Mouse (Mus musculus): ENCODE results near the gene Fgf2. TPM values are rescaled to one million over a fixed set of nuclear protein-coding genes. Genes with fewer than 3 reads are reported as not detected.

The Fgf2 gene
- 0.86 and 0.91 TPM in 2 replicates for polyA plus RNA-seq (2014; fragmentation: Nextera tagmentation; extraction: Ambion mirVana)

- under 1% methylated on average over 71 of the region's 75 CpGs for WGBS
- Histone ChIP-seq H3K9ac (ENCODE audit: low read length) (peak within 1 kb of the TSS; percentile 76), H3K4me3 (ENCODE audit: low read depth, low read length) (peak within 1 kb of the TSS; percentile 54), H3K27ac (ENCODE audit: low read depth, low read length) (no peak within 1 kb of the TSS), H3K4me1 (ENCODE audit: control insufficient read depth, insufficient read depth, low read length) (peaks cover 6% of the 10 kb centered on the region; the same call in 1 of the 2 replicates), H3K9me3 (ENCODE audit: control insufficient read depth, low read length) (no peaks in the 10 kb centered on the region), H3K36me3 (ENCODE audit: control insufficient read depth, insufficient read depth, low read length) (no peaks in the 10 kb centered on the region), H3K4me2 (peak within 1 kb of the TSS; percentile 80), H3K27me3 (ENCODE audit: control insufficient read depth, insufficient read depth, low read length) (peaks cover 10% of the 10 kb centered on the region)
- DNase-seq (ENCODE audit: low spot score, missing footprints) (peak; percentile 94), ATAC-seq (ENCODE audit: low FRiP score) (peak; percentile 82)
Observed at GRCm38 (mm10) chr3:37348221-37349165, at the start of gene Fgf2. Gene Fgf2 (plus strand): TSS chr3:37348346.

- Histone ChIP-seq H3K27ac (ENCODE audit: low read depth, low read length) (no peak overlapping the region), H3K9ac (ENCODE audit: low read length) (no peak overlapping the region), H3K9me3 (ENCODE audit: control insufficient read depth, low read length) (no peaks in the 10 kb centered on the region), H3K4me2 (no peak overlapping the region), H3K36me3 (ENCODE audit: control insufficient read depth, insufficient read depth, low read length) (no peaks in the 10 kb centered on the region), H3K4me3 (ENCODE audit: low read depth, low read length) (no peak overlapping the region), H3K4me1 (ENCODE audit: control insufficient read depth, insufficient read depth, low read length) (no peaks in the 10 kb centered on the region), H3K27me3 (ENCODE audit: control insufficient read depth, insufficient read depth, low read length) (no peaks in the 10 kb centered on the region)
- no peak for DNase-seq (ENCODE audit: low spot score, missing footprints)
- 67% methylated on average over 3 of the region's 3 CpGs for WGBS
- no peak for ATAC-seq (ENCODE audit: low FRiP score)
Observed at GRCm38 (mm10) chr3:37299470-37299869, 48.7 kb upstream of the Fgf2 start.

- Histone ChIP-seq H3K4me3 (ENCODE audit: low read depth, low read length) (no peak overlapping the region), H3K9me3 (ENCODE audit: control insufficient read depth, low read length) (no peaks in the 10 kb centered on the region), H3K27me3 (ENCODE audit: control insufficient read depth, insufficient read depth, low read length) (no peaks in the 10 kb centered on the region), H3K36me3 (ENCODE audit: control insufficient read depth, insufficient read depth, low read length) (no peaks in the 10 kb centered on the region), H3K27ac (ENCODE audit: low read depth, low read length) (no peak overlapping the region), H3K4me2 (no peak overlapping the region), H3K4me1 (ENCODE audit: control insufficient read depth, insufficient read depth, low read length) (no peaks in the 10 kb centered on the region), H3K9ac (ENCODE audit: low read length) (no peak overlapping the region)
- DNase-seq (ENCODE audit: low spot score, missing footprints), result peak; percentile 86
- WGBS, result 39% methylated on average over 12 of the region's 12 CpGs
- ATAC-seq (ENCODE audit: low FRiP score), result no peak
Observed at GRCm38 (mm10) chr3:37302685-37303084, 45.5 kb upstream of the Fgf2 start.

GRCm38 (mm10) chr3:37303392-37304139 lies 44.6 kb upstream of the Fgf2 start:
- no peak for ATAC-seq (ENCODE audit: low FRiP score)
- Histone ChIP-seq H3K4me1 (ENCODE audit: control insufficient read depth, insufficient read depth, low read length) (no peaks in the 10 kb centered on the region), H3K9ac (ENCODE audit: low read length) (no peak overlapping the region), H3K4me3 (ENCODE audit: low read depth, low read length) (no peak overlapping the region), H3K9me3 (ENCODE audit: control insufficient read depth, low read length) (no peaks in the 10 kb centered on the region), H3K27ac (ENCODE audit: low read depth, low read length) (no peak overlapping the region), H3K4me2 (no peak overlapping the region), H3K36me3 (ENCODE audit: control insufficient read depth, insufficient read depth, low read length) (no peaks in the 10 kb centered on the region), H3K27me3 (ENCODE audit: control insufficient read depth, insufficient read depth, low read length) (no peaks in the 10 kb centered on the region)
- DNase-seq (ENCODE audit: low spot score, missing footprints), result no peak
- 77% methylated on average over 8 of the region's 8 CpGs for WGBS

- Histone ChIP-seq H3K4me2 (peak overlapping the region; percentile 55), H3K27ac (ENCODE audit: low read depth, low read length) (no peak overlapping the region), H3K4me3 (ENCODE audit: low read depth, low read length) (peak overlapping the region; percentile 85), H3K27me3 (ENCODE audit: control insufficient read depth, insufficient read depth, low read length) (no peaks in the 10 kb centered on the region), H3K4me1 (ENCODE audit: control insufficient read depth, insufficient read depth, low read length) (peaks cover 8% of the 10 kb centered on the region; the same call in 1 of the 2 replicates), H3K9me3 (ENCODE audit: control insufficient read depth, low read length) (no peaks in the 10 kb centered on the region), H3K36me3 (ENCODE audit: control insufficient read depth, insufficient read depth, low read length) (no peaks in the 10 kb centered on the region), H3K9ac (ENCODE audit: low read length) (peak overlapping the region; percentile 87)
- DNase-seq (ENCODE audit: low spot score, missing footprints) (no peak), ATAC-seq (ENCODE audit: low FRiP score) (no peak; the same call in 1 of the 2 replicates)
- WGBS, result 7% methylated on average over 10 of the region's 10 CpGs
Observed at GRCm38 (mm10) chr3:37311897-37312369, 36.2 kb upstream of the Fgf2 start.

- no peaks in the 10 kb centered on the region for H3K27me3 ChIP-seq (ENCODE audit: control insufficient read depth, insufficient read depth, low read length)
- H3K36me3 ChIP-seq (ENCODE audit: control insufficient read depth, insufficient read depth, low read length), result no peaks in the 10 kb centered on the region
- no peak within 1 kb of the TSS for H3K27ac ChIP-seq (ENCODE audit: low read depth, low read length)
- peak within 1 kb of the TSS; percentile 55 for H3K4me2 ChIP-seq
- peak within 1 kb of the TSS; percentile 87 for H3K9ac ChIP-seq (ENCODE audit: low read length)
- under 1% methylated on average over 53 of the region's 54 CpGs for WGBS
- peak; percentile 100 for DNase-seq (ENCODE audit: low spot score, missing footprints)
- H3K4me1 ChIP-seq (ENCODE audit: control insufficient read depth, insufficient read depth, low read length), result peaks cover 8% of the 10 kb centered on the region; the same call in 1 of the 2 replicates
- H3K4me3 ChIP-seq (ENCODE audit: low read depth, low read length), result peak within 1 kb of the TSS; percentile 85
- ATAC-seq (ENCODE audit: low FRiP score), result peak; percentile 100
- no peaks in the 10 kb centered on the region for H3K9me3 ChIP-seq (ENCODE audit: control insufficient read depth, low read length)
Observed at GRCm38 (mm10) chr3:37312370-37312941, 35.7 kb upstream of the Fgf2 start, which contains the start of the genes Bbs12 and Cetn4. Gene Bbs12 (plus strand): TSS chr3:37312554. Gene Cetn4 (minus strand): TSS chr3:37312708.

- Histone ChIP-seq H3K27ac (ENCODE audit: low read depth, low read length) (no peak overlapping the region), H3K27me3 (ENCODE audit: control insufficient read depth, insufficient read depth, low read length) (no peaks in the 10 kb centered on the region)
- no peak for ATAC-seq (ENCODE audit: low FRiP score)
Observed at GRCm38 (mm10) chr3:37313371-37313770, 34.8 kb upstream of the Fgf2 start.

GRCm38 (mm10) chr3:37316233-37316632 lies 31.9 kb upstream of the Fgf2 start:
- no peak overlapping the region for H3K9ac ChIP-seq (ENCODE audit: low read length)
- no peak for DNase-seq (ENCODE audit: low spot score, missing footprints)
- H3K9me3 ChIP-seq (ENCODE audit: control insufficient read depth, low read length), result no peaks in the 10 kb centered on the region
- H3K4me1 ChIP-seq (ENCODE audit: control insufficient read depth, insufficient read depth, low read length), result peaks cover 8% of the 10 kb centered on the region; the same call in 1 of the 2 replicates
- H3K4me2 ChIP-seq, result no peak overlapping the region
- ATAC-seq (ENCODE audit: low FRiP score), result no peak
- H3K4me3 ChIP-seq (ENCODE audit: low read depth, low read length), result no peak overlapping the region
- 88% methylated on average over 1 of the region's 1 CpGs for WGBS
- H3K27ac ChIP-seq (ENCODE audit: low read depth, low read length), result no peak overlapping the region
- no peaks in the 10 kb centered on the region for H3K27me3 ChIP-seq (ENCODE audit: control insufficient read depth, insufficient read depth, low read length)
- H3K36me3 ChIP-seq (ENCODE audit: control insufficient read depth, insufficient read depth, low read length), result peaks cover 2% of the 10 kb centered on the region; the same call in 1 of the 2 replicates

More at GRCm38 (mm10) chr3:37313371-37313770, 34.8 kb upstream of the Fgf2 start:
- 46% methylated on average over 1 of the region's 1 CpGs for WGBS
- Histone ChIP-seq H3K4me3 (ENCODE audit: low read depth, low read length) (peak overlapping the region; percentile 85; the same call in 1 of the 2 replicates), H3K4me1 (ENCODE audit: control insufficient read depth, insufficient read depth, low read length) (peaks cover 8% of the 10 kb centered on the region; the same call in 1 of the 2 replicates), H3K36me3 (ENCODE audit: control insufficient read depth, insufficient read depth, low read length) (no peaks in the 10 kb centered on the region), H3K4me2 (peak overlapping the region; percentile 55), H3K9ac (ENCODE audit: low read length) (no peak overlapping the region), H3K9me3 (ENCODE audit: control insufficient read depth, low read length) (no peaks in the 10 kb centered on the region)
- DNase-seq (ENCODE audit: low spot score, missing footprints), result peak; percentile 85
